Mouse (Mus musculus) testis, postnatal 14 days (tissue): Measurements from ENCODE around the gene Man2a2.
"Not testable (repeated sequence)": the region's sequence is repeated elsewhere in the genome, so short reads cannot be mapped to it uniquely, and the experiment has no call there.

Experiments used
- DNase-seq: peaks from one replicate; pipeline ENCODE4 v3.0.0; 2021; ENCODE audit warnings: low spot score

Man2a2 gene

DNA sequence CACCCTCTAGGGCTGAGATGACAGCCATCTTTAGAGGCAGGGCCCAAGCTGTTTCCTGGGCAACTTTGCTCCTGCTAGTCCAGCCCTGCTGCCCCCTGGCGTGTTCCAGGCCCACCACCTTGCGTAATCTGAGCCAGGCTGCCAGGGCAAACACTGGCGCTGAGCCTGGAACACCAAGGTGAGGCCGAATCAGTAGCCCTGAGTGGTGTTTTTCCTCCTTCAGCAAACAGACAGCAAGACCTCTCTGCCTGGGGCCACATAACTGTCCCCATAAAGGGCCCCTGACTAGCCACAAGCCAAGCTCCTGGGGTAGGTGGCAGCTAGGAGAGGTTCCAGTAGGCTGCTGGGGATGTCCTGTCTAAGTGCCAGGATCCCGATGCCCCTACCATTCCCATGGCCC, 28.9 kb upstream of the Man2a2 start:
- DNase-seq, result no peak

- DNase-seq, result no peak
Observed at GRCm38 (mm10) chr7:80398654-80399444, 27.7 kb upstream of the Man2a2 start.

DNA sequence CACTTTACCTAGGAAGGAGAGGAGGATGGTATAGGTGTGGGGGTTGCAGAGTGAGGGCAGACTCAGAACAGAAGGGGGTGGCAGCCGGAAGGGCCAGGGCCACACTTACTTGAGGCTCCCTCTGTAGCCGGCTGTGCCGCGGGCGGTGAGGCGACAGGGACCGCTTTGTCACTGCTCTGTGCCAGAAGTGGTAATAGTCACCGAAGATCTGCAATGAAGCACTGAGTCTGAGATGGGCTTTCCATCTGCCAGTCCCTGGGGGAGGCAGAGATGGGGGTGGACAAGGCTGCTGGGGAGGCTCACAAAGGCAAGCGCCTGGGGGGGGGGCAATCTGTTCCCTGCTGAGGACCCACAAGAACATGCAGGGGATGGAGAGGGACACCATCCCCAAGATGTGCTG, 26.8 kb upstream of the Man2a2 start:
- DNase-seq, result no peak

GRCm38 (mm10) chr7:80396427-80396826, 25.3 kb upstream of the Man2a2 start:
- DNase-seq, result not testable (repeated sequence)

DNA sequence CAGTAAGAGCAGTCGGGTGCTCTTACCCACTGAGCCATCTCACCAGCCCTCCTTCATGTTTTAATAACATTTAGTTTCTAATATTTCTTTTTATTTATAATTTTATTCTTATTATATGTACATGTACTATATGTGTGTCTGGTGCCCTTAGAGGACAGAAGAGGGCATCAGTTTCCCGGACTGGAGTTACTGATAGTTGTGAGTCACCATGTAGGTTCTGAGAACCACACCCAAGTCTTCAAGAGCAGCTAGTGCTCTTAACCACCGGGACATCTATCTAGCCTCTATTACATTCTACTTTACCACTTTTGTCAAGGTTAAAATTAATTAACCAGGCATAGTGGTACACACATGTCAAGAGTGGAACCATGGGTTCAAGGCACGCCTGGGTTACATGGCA, 23.4 kb upstream of the Man2a2 start:
- DNase-seq, result no peak

DNA sequence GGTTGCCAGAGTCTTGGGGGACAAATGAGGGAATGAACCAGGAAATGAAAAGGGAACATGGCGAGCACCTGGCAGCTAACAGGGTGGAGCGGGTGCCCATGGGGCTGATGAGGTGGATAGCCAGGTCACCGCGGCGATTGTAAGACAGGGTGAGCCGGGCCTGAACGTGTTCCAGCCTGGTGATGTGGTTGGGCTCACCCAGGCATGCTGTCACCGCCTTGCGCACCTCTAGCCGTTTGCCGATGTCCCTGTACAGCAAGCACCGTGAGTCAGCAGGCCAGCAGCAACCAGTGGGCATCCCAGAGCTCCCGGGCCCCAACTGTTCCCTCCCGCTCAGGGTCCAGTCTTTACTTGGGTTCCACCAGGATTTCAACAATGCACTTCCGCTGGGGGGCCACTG, 20.9 kb upstream of the Man2a2 start:
- DNase-seq, result no peak

- no peak for DNase-seq
Observed at GRCm38 (mm10) chr7:80387633-80388543, 16.7 kb upstream of the Man2a2 start, which contains the start of gene Fes. TSS of gene Fes (minus strand) at chr7:80387946.

- DNase-seq, result no peak
Observed at GRCm38 (mm10) chr7:80387033-80387632, 16.0 kb upstream of the Man2a2 start.

DNA sequence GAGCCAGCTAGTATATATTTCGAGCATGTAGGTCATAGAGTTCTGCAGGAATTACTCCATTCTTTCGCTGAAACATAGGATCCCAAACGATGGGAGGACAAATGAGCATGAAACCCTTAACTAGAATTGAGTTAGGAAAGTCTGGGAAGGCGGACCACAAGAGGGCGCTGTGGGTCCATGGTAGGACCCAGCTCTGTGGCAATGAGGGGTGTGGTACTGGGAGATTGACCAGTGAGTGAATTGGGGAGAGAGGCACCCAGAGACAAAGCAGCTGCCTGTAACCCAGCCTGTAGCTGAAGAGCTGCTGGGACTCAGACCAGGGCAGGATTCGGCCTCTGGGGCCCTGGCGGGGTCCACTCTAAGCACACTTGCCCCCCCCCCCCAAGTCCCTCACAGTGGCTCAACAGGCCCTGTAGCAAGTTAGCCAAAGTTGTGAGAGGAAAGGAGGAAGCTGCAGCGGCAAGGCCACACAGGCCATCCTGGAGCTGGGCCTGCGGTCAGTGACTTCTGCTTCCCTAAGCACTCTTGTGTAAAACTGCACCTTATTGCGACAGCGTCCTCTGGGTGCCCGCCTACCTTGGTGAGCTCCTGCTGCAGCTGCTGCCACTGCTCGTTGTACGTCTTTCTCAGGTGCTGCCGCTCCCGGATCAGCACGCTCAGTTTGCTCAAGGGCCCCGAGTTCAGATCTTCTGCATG, 15.2 kb upstream of the Man2a2 start:
- DNase-seq, result peak; percentile 83

DNA sequence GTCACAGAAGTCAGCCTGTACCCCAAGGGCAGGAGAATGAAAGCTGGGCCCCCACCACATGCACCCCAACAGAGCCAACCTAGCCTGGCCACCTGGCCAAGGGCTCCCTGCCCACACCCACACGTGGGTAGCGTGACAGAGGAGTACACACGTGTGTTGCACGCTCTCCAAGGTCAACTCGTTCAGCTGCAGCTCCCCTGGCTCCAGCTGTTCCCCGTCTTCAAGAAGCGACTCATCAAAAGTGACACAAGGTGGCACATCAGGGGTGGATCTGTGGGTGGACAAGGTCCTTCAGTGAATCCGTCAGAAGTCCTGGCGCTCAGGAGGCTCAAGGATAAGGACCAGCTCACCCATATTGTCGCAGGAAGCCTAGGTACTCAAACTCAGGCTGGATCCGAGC, 11.7 kb upstream of the Man2a2 start:
- DNase-seq, result no peak

DNA sequence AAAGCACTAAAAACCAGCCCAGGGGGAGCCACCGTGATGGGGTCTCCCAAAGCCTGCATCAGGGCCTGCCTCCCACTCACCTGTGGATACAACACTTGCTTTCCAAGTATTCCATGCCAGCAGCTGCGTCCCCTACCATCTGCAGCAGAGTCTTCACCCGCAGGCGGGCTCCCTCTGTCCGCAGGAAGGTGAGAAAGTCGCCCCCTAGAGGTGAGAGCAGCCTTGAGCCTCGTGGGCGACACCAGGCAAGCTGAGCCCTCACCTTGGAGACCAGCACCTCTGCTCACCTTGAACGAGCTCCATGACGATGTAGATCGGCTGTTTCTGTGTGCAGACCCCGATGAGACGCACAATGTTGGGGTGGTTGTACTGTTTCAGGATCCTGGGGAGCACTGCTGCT, 8.4 kb upstream of the Man2a2 start:
- DNase-seq, result peak; percentile 48

GRCm38 (mm10) chr7:80377471-80377870, 6.3 kb upstream of the Man2a2 start:
- DNase-seq, result peak; percentile 52

DNA sequence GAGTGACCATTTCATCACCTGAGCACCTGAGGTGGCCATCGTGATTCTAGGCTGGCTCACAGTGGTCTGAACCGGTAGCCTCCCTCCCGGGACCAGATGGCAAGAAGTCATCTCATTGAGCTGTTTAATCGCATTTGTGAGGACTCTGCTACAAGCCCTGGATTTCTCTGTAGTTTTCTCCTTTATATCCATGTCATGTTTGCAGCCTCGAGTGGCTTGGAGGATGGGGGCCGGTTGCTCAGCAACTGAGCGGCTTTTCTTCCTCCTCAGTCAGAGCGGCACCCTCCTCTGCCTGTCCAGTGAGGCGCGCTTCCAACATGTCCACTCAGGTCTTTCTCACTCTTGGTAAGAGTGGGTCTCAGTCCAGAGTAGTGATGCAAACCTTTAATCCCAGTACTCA, 5.0 kb upstream of the Man2a2 start:
- no peak for DNase-seq

GRCm38 (mm10) chr7:80375376-80376039, 4.3 kb upstream of the Man2a2 start:
- no peak for DNase-seq

DNA sequence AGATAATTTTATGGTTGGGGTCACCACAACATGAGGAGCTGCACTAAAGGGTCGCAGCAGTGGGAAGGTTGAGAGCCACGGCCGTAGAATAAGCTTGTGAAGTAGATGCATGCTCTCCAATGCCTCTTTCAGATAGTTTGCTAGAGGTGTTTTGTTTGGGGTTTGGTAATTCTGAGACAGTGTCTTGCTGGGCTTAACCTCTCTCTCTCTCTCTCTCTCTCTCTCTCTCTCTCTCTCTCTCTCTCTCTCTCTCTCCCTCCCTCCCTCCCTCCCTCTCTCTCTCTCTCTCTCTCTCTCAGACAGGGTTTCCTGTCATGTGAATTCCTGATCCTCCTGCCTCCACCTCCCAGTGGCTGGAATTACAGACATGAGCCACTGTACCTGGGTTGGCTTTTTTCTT, 3.6 kb upstream of the Man2a2 start:
- no peak for DNase-seq

DNA sequence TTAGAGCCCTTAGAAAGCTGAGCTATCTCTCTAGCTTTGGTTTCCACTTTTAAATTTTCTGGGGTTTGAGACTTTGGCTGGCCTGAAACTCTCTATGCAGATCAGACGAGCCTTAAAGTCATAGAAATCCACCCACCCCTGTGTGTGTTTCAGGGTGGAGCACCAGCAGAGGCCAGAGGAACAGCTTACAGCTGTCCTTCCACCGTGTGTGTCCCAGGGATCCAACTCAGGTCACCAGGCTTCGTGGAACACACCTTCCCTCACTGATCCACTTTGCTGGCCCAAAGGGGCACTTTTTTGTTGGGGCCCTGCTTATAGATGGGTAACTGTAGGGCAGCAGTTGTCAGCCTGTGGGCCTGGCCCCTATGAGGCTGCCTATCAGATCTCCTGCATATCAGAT, 3.1 kb upstream of the Man2a2 start:
- no peak for DNase-seq

GRCm38 (mm10) chr7:80373850-80374249, 2.7 kb upstream of the Man2a2 start:
- no peak for DNase-seq

- DNase-seq, result no peak
Observed at GRCm38 (mm10) chr7:80373352-80373751, 2.2 kb upstream of the Man2a2 start.

DNA sequence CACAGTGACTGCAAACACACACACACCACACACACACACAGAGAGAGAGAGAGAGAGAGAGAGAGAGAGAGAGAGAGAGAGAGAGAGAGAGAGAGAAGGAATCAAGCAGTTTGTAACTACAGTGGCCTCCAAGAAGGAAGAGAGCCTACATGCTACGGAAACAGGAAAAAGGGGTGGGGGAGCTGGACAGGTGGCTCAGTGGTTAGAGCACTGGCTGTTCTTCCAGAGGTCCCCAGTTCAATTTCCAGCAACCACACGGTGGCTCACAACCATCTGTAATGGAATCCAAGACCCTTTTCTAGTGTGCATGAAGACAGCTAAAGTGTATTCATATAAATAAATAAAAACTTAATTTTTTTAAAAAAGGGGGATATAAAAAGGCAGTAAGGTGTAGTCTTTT, 1.5 kb upstream of the Man2a2 start:
- DNase-seq, result no peak

GRCm38 (mm10) chr7:80372166-80372565, 991 bp upstream of the Man2a2 start:
- no peak for DNase-seq

- DNase-seq, result peak; percentile 87
Observed at GRCm38 (mm10) chr7:80370649-80371040, 530 bp downstream of the Man2a2 start.
